Mouse (Mus musculus) cerebellum, postnatal 10 days (tissue): Measurements from ENCODE around the gene Gm12887.

Source experiments
- DNase-seq, 2 experiments: peaks; one replicate each; pipeline ENCODE4 v3.0.0; 2021; ENCODE audit warnings: mixed read lengths in 2 of 2

Gm12887 gene

DNA sequence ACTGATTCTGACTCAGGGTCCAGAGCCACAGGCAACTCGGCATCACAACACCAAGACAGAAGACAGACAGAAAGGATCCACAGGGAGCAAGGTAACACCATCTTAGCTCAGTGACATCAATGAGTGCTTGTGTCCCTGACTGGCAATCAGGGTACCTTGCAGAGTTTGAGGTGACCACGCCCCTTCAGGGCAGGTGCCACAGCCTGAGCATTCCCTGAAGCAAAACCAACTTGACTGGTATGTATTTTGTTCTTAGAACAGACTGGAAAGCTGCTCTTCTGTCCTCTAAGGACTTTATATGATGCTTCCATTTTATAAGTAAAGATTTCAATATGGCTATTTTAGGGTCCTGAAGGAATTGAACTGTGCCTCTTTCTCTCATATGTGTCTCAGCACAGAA, at the start of gene Gm12887:
Gene Gm12887 (minus strand): TSS at position 101 of the 400 bp plus-strand sequence.
- DNase-seq, result no peak

DNA sequence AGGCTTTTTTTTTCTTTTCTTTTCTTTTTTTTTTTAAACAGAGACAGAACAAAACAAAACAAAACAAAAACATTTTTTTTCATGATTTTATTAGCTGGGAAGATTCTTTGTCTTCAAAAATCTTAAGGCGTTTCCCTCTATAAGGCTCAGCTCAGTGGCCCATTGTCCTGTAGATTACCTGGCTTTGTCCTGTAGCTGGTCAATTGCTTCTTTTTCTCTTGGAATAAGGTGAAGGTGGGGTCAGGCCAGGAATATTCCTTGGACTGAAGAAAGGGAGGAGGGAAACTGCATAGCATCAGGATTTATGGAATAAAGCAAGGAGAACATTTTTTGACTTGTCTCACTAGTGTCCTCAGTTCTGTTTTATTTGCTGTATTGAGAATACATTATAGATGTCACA, 35.1 kb upstream of the Gm12887 start:
- no peak for DNase-seq
